Mouse (Mus musculus): Measurements from ENCODE around the gene Ptpre.

Gene Ptpre

GRCm38 (mm10) chr7:135578715-135579325 is 41.5 kb downstream of the Ptpre start:
- no peak for DNase-seq (ENCODE audit: low read depth, low spot score)

GRCm38 (mm10) chr7:135580306-135581091 is 43.2 kb downstream of the Ptpre start:
- no peak for DNase-seq (ENCODE audit: low read depth, low spot score)

GRCm38 (mm10) chr7:135581128-135581527 is 43.8 kb downstream of the Ptpre start:
- no peak for DNase-seq (ENCODE audit: low read depth, low spot score)

- DNase-seq (ENCODE audit: low read depth, low spot score): no peak
These were observed 47.9 kb downstream of the Ptpre start for GRCm38 (mm10) chr7:135585125-135585687.

- no peak for DNase-seq (ENCODE audit: low read depth, low spot score)
These were observed 49.1 kb downstream of the Ptpre start for GRCm38 (mm10) chr7:135586402-135586801.

GRCm38 (mm10) chr7:135587821-135588575 is 50.7 kb downstream of the Ptpre start:
- DNase-seq (ENCODE audit: low read depth, low spot score): no peak

- no peak for DNase-seq (ENCODE audit: low read depth, low spot score)
These were observed 51.5 kb downstream of the Ptpre start for GRCm38 (mm10) chr7:135588620-135589309.

- DNase-seq (ENCODE audit: low read depth, low spot score): no peak
These were observed 54.2 kb downstream of the Ptpre start for GRCm38 (mm10) chr7:135591461-135591860.

GRCm38 (mm10) chr7:135593286-135593685 is 56.0 kb downstream of the Ptpre start:
- DNase-seq (ENCODE audit: low read depth, low spot score): no peak

- no peak for DNase-seq (ENCODE audit: low read depth, low spot score)
These were observed 56.5 kb downstream of the Ptpre start for GRCm38 (mm10) chr7:135593825-135594224.

- no peak for DNase-seq (ENCODE audit: low read depth, low spot score)
These were observed 57.4 kb downstream of the Ptpre start for GRCm38 (mm10) chr7:135594676-135595075.

- no peak for DNase-seq (ENCODE audit: low read depth, low spot score)
These were observed 58.4 kb downstream of the Ptpre start for GRCm38 (mm10) chr7:135595640-135596174.

- DNase-seq (ENCODE audit: low read depth, low spot score): no peak
These were observed 59.7 kb downstream of the Ptpre start for GRCm38 (mm10) chr7:135597006-135597405.

- no peak for DNase-seq (ENCODE audit: low read depth, low spot score)
These were observed 60.5 kb downstream of the Ptpre start for GRCm38 (mm10) chr7:135597604-135598289.

- no peak for DNase-seq (ENCODE audit: low read depth, low spot score)
These were observed 61.1 kb downstream of the Ptpre start for GRCm38 (mm10) chr7:135598303-135598855.

GRCm38 (mm10) chr7:135600076-135600475 is 62.8 kb downstream of the Ptpre start:
- DNase-seq (ENCODE audit: low read depth, low spot score): no peak

- DNase-seq (ENCODE audit: low read depth, low spot score): no peak
These were observed 64.3 kb downstream of the Ptpre start for GRCm38 (mm10) chr7:135601607-135602006.

- DNase-seq (ENCODE audit: low read depth, low spot score): no peak
These were observed 65.0 kb downstream of the Ptpre start for GRCm38 (mm10) chr7:135602265-135602664.

- DNase-seq (ENCODE audit: low read depth, low spot score): no peak
These were observed 65.7 kb downstream of the Ptpre start for GRCm38 (mm10) chr7:135602881-135603523.

Measured in brain, embryonic 18.5 days (tissue).